Mouse (Mus musculus) heart, embryonic 15.5 days (tissue): Measurements from ENCODE around the gene Olfr1370. TPM values are rescaled to one million over a fixed set of nuclear protein-coding genes. Genes with fewer than 3 reads are reported as not detected.

Experiments
- ATAC-seq: fragments of 200-750 bp; cut with Nextera tagmentation; replicated peaks from 2 replicates; pipeline ENCODE4 v1.8.0; 2017; ENCODE audit warnings: low read depth, moderate TSS enrichment; ENCODE audit not compliant: insufficient number of reproducible peaks, insufficient read depth, low FRiP score
- H3K27ac ChIP-seq: fragments of 300-500 bp; sonication (generic); 2 replicates; pipeline ENCODE4 v1.5.1; 2015; ENCODE audit warnings: mild to moderate bottlenecking, inconsistent platforms
- H3K27me3 ChIP-seq: fragments of 300-500 bp; sonication (generic); 2 replicates; pipeline ENCODE4 v1.6.1; 2015; ENCODE audit warnings: inconsistent platforms
- H3K36me3 ChIP-seq: fragments of 300-500 bp; sonication (generic); 2 replicates; pipeline ENCODE4 v1.6.1; 2015; ENCODE audit warnings: mild to moderate bottlenecking, inconsistent platforms
- H3K4me1 ChIP-seq: fragments of 300-500 bp; sonication (generic); replicated peaks from 2 replicates; pipeline ENCODE4 v1.6.1; 2015; ENCODE audit warnings: inconsistent platforms
- H3K4me2 ChIP-seq: fragments of 300-500 bp; sonication (generic); 2 replicates; pipeline ENCODE4 v1.6.1; 2015; ENCODE audit warnings: inconsistent platforms, mild to moderate bottlenecking, moderate library complexity
- H3K4me3 ChIP-seq: fragments of 300-500 bp; sonication (generic); 2 replicates; pipeline ENCODE4 v1.5.1; 2015; ENCODE audit warnings: mild to moderate bottlenecking, inconsistent platforms
- H3K9ac ChIP-seq: fragments of 300-500 bp; sonication (generic); 2 replicates; pipeline ENCODE4 v1.6.1; 2015; ENCODE audit warnings: mild to moderate bottlenecking, inconsistent platforms
- H3K9me3 ChIP-seq: fragments of 300-500 bp; sonication (generic); replicated peaks from 2 replicates; pipeline ENCODE4 v1.6.1; 2016; ENCODE audit warnings: inconsistent platforms
- WGBS: fragments of 180-500 bp; shearing (Covaris S2); methylation state at CpG from one replicate; pipeline ENCODE4 v1.1.7; 2015; ENCODE audit warnings: mixed read lengths; 5-methylcytosine and 5-hydroxymethylcytosine counted together
- polyA plus RNA-seq: library from polyadenylated mRNA; unstranded; fragments of >200 nt; fragmentation: Nextera tagmentation; extraction: Ambion mirVana; gene quantifications from 2 replicates; pipeline ENCODE4 v1.2.1, GENCODE M21; 2015

Gene Olfr1370
- polyA plus RNA-seq, 1 experiment from 2014 or later: not detected

- Histone ChIP-seq H3K9ac (no peak overlapping the region), H3K4me3 (no peak overlapping the region), H3K27me3 (no peaks in the 10 kb centered on the region), H3K27ac (no peak overlapping the region), H3K9me3 (no peaks in the 10 kb centered on the region), H3K36me3 (no peaks in the 10 kb centered on the region), H3K4me1 (no peaks in the 10 kb centered on the region), H3K4me2 (no peak overlapping the region)
- ATAC-seq: no peak
- WGBS: 64% methylated on average over 5 of the region's 5 CpGs
Observed at GRCm38 (mm10) chr13:21024831-21025230, 49.9 kb downstream of the Olfr1370 start.

Other genes with a start within 250 kb of the Olfr1370 start
- 0.04 TPM in 1 of 2 replicates, not detected in the other for gene Olfr1369-ps1, start 36.5 kb upstream of the Olfr1370 start, polyA plus RNA-seq
- not detected in 2 replicates for gene Olfr263, start 54.7 kb upstream of the Olfr1370 start, polyA plus RNA-seq
- not detected in 2 replicates for gene Olfr1368, start 70.9 kb upstream of the Olfr1370 start, polyA plus RNA-seq
- 61.4 and 84.7 TPM in 2 replicates for gene Trim27, start 104.5 kb upstream of the Olfr1370 start, polyA plus RNA-seq
- gene Gpx5, start 217.8 kb upstream of the Olfr1370 start, polyA plus RNA-seq: not detected in 2 replicates
- not detected in 2 replicates for gene Gpx6, start 237.2 kb upstream of the Olfr1370 start, polyA plus RNA-seq